Mouse (Mus musculus) lung, adult 2 months (tissue): Measurements from ENCODE around the gene Mfsd13b.

ENCODE experiments used
- CTCF ChIP-seq: fragments of 200-500 bp; IDR thresholded peaks from 2 replicates; pipeline ENCODE4 v1.5.1; 2011; ENCODE audit warnings: mild to moderate bottlenecking, low read length, control low read depth; ENCODE audit not compliant: insufficient read depth
- POLR2A ChIP-seq: fragments of 200-500 bp; IDR thresholded peaks from 2 replicates; pipeline ENCODE4 v1.6.1; 2011; ENCODE audit warnings: low read depth, mild to moderate bottlenecking, control low read depth, low read length, borderline replicate concordance; ENCODE audit errors: extremely low read depth

GRCm38 (mm10) chr7:120960116-120960515 is 22.2 kb upstream of the Mfsd13b start:
- TF ChIP-seq CTCF (no peak), POLR2A (no peak)
